Mouse (Mus musculus): ENCODE data around the gene Pip4k2b.

DNA sequence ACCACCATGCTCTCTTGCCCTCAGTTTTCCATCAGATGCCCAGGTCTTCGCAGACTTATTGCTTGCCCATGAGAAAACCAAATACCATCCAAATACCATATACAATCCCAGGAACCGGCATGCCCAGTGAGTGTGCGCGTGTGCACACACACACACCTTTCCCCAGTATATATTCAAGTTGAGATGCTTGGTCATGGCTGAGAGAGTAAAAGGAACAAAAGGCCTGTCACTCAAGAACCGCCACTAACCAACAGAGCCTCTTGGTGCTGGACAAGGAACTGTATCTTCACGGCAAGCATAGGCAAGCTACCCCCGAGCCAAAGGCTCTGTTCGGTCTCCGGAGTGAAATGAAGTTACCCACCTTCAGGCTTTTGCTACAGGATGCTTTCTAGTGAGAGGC, 1.9 kb downstream of the Pip4k2b start:
- TF ChIP-seq POLR2A (IDR thresholded peaks at IDR 0.05; ENCODE audit: insufficient read depth, low read depth, low read length) (no peak), CTCF (IDR thresholded peaks at IDR 0.05) (no peak)

All from heart, adult 2 months (tissue).